Mouse (Mus musculus) gastrocnemius, adult 18-20 months (tissue): ENCODE measurements around the gene Kdm4b. TPM values are rescaled to one million over a fixed set of nuclear protein-coding genes. Genes with fewer than 3 reads are reported as not detected.

Experiments used
- DNase-seq: peaks from one replicate; pipeline ENCODE4 v3.0.0; 2021; ENCODE audit warnings: low spot score
- long read RNA-seq, 2 experiments: library from polyadenylated mRNA; stranded (forward); transcript quantifications; one replicate each; pipeline ENCODE4 v2.0.0; 2021
- total RNA-seq, 2 experiments: library from RNA; stranded (reverse); gene quantifications; 2 replicates each; pipeline ENCODE4 v1.2.3; 2021

The Kdm4b gene
- total RNA-seq, result 10 to 100 TPM; 20.1 to 23.1 TPM
- long read RNA-seq, experiment 1, full-length matches to known transcripts, result 12 of 62 reads
- long read RNA-seq, experiment 1, partial matches to known transcripts, result 10 of 62 reads
- long read RNA-seq, experiment 1, other reads (novel, unspliced or antisense), result 40 of 62 reads
- long read RNA-seq, experiment 2, full-length matches to known transcripts, result 15 of 46 reads
- long read RNA-seq, experiment 2, partial matches to known transcripts, result 7 of 46 reads
- long read RNA-seq, experiment 2, other reads (novel, unspliced or antisense), result 24 of 46 reads

GRCm38 (mm10) chr17:56325450-56326152 lies at the start of gene Kdm4b:
Gene Kdm4b, plus strand, starts transcription at chr17:56326062.
- DNase-seq, result peak; percentile 99

GRCm38 (mm10) chr17:56276643-56277566 lies 49.0 kb upstream of the Kdm4b start, which contains the start of gene Ticam1:
Gene Ticam1, minus strand, starts transcription at chr17:56276786.
- peak; percentile 94 for DNase-seq

GRCm38 (mm10) chr17:56277567-56277893 lies 48.3 kb upstream of the Kdm4b start:
- peak; percentile 22 for DNase-seq

GRCm38 (mm10) chr17:56278340-56278739 lies 47.5 kb upstream of the Kdm4b start:
- no peak for DNase-seq

- DNase-seq, result peak; percentile 54
These were observed 46.2 kb upstream of the Kdm4b start for GRCm38 (mm10) chr17:56279481-56280155.

- no peak for DNase-seq
These were observed 44.7 kb upstream of the Kdm4b start for GRCm38 (mm10) chr17:56281193-56281592.

- no peak for DNase-seq
These were observed 43.1 kb upstream of the Kdm4b start for GRCm38 (mm10) chr17:56282802-56283201.

DNA sequence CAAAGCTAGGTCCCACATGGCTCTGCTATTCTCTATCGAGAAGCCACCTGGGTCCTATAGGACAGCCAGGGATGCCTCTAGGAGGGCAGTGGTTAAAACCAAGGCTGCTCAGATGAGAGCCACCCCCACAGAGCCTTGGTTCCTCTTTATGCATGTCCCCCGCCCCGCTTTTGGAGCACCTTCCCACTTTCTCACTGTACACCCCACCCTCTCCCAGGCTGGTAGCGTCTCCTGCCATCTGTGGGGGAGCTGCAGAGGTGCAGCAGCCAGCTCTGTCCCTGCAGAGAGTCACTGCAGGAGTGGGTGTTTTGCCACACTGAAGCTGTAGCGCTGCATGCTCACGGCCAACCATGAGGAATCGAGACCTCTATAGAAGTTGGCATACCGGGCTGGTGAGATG lies 42.5 kb upstream of the Kdm4b start:
- DNase-seq, result no peak

DNA sequence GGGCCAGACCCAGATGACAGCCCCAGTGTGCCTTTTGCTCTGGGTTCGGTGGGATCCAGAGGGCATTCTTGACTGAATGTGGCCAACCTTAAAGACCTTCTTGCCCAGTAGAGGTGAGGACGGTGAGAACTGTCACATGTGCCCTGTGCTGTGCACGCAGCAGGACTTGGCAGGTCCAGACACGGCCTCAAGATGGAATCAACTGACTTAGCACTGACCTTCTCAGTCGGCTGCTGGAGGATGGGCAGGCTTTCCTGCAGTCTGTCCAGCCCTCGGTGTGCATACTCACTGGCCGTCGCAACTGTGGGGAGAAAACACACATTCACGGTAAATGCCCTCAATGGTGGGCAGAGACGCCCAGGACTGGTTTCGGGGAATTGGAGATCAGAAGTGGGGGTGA lies 39.9 kb upstream of the Kdm4b start:
- no peak for DNase-seq

GRCm38 (mm10) chr17:56287830-56288229 lies 38.0 kb upstream of the Kdm4b start:
- no peak for DNase-seq

- no peak for DNase-seq
These were observed 37.0 kb upstream of the Kdm4b start for GRCm38 (mm10) chr17:56288866-56289265.

DNA sequence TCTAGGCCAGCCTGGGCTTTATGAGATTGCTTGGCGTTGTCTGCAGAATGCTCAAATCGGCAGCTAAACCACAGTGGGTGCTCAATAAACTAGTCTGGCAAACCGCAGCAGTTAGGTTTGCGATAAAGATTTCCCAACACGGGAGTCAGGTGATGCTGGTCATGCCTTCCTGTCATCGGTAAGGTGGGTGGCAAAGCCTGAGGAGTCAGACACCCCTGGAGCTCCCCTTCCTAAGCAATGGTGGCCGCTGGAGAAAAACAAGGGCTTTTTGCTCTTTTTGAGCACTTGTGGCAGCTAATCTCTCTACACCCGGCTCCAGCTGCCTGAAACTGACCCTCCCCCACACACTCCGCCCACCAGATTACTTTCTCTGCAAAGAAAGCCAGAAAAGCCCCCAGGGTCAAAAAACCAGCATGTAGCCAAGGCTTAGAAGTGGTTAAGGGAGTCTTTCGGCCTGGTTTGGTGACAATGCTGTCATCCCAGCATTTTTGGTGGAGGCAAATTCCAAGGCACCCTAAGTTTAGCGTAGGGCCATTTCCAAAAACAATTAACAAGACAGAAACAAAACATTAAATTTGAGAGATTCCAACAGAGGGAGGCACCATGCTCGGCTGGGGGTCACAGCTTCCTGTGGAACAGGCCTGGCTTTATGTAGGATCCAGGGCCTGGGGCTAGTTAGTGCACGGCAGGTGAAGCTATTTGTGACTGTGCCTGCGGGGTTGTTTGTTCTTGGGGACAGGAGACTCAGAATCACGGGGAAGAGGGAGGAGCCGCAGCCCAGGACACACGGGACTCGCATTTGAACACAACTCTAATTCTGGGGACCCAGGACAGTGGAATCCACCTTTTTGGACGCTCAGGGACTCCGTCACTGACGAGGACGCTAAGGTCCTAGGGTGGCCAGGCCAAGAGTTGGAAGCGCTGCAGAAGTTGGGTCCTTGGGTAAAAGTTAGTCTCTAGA lies 36.2 kb upstream of the Kdm4b start:
- DNase-seq, result peak; percentile 50

GRCm38 (mm10) chr17:56290388-56291170 lies 35.3 kb upstream of the Kdm4b start:
- peak; percentile 97 for DNase-seq

DNA sequence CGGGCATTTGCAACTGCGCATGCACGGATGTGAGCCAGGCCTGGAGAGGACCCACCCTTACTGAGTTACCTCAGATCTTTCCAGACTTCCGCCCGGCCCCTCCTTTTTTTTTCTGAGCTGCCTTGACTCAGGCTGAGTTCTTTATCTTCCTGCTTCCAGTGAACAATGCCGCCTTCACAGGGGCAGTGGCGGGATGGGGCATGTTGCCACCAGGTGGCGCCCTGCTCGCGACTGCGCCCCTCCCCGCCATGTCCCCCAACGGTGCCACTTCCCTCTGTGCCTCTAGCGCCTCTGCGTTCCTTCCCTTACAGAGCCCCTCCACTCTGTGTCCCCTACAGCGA lies 34.7 kb upstream of the Kdm4b start:
- DNase-seq, result peak; percentile 89

- no peak for DNase-seq
These were observed 33.9 kb upstream of the Kdm4b start for GRCm38 (mm10) chr17:56291826-56292475.

DNA sequence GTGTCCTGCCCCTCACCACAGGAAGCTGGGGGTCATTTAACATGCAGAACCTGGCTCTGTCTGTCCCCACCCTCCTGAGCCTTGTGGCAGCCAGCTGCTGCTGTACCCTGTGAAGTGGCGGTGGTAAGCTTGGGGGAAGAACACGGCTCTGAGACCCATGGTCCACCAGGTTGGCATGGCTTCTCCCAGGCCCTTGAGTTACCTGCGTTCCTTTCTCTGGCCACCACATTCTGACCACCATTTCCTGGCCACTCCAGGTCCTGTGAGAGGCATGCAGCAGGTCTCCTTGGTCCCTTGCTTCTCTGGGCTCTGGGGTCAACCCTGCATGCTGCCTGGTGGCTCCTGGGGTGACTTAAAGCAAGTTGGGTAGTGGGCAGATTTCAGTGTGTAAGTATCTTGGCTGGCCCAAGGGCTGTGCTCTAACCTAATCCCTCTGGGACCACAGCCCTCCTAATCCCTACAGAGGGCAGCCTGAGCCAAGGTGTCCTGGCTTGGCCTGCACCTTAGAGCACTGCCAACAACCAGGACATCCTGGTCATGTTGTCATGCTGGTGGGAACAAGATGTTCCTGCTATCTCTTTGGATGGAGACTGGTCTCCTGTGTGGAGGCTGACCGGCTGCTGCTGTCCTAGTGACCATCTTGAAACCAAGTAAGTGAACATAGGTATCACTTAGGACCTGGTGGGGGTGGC lies 33.2 kb upstream of the Kdm4b start, which contains the start of gene Plin3:
Plin3 (minus strand) TSS at position 343 of the 692 bp plus-strand sequence.
- peak; percentile 80 for DNase-seq

DNA sequence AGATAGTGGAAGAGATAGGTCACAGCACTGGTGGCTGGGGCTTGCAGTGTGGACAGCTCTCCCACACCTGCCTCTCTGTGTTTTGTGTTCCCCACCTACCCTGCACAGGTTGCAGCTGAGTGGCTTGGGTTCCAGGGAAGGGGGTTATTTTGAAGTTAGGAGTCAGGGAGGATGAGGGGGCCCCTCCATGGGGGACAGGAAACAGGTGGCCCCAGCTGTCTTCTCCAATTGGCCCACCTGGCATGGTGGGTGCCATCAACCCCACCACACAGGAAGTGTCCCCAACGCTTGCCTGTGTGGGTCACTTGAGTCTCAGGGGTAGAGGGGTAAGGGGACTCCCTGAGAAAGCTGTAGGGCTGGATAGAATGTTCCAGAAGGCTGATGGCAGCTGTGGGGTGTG lies 32.6 kb upstream of the Kdm4b start:
- DNase-seq, result no peak

- DNase-seq, result no peak
These were observed 31.6 kb upstream of the Kdm4b start for GRCm38 (mm10) chr17:56294241-56294640.
